Mouse (Mus musculus) hematopoietic stem cell, adult 5-6 weeks (primary cell): Measurements from ENCODE around the gene Edc3. TPM values are rescaled to one million over a fixed set of nuclear protein-coding genes. Genes with fewer than 3 reads are reported as not detected.
"Not testable (repeated sequence)": the region's sequence is repeated elsewhere in the genome, so short reads cannot be mapped to it uniquely, and the experiment has no call there.

Source experiments
- ATAC-seq, 2 experiments: fragments of 125-278 bp in 1 of 2; replicated peaks in 1 of 2; 2 replicates each; pipeline ENCODE4 v1.8.0; 2016 to 2017; ENCODE audit warnings: inconsistent platforms in 2 of 2, mild to moderate bottlenecking in 2 of 2, moderate number of reproducible peaks in 2 of 2, low read depth in 1 of 2, moderate TSS enrichment in 1 of 2; ENCODE audit not compliant: low FRiP score in 2 of 2, poor library complexity in 2 of 2, severe bottlenecking in 2 of 2, insufficient read depth in 1 of 2, low TSS enrichment in 1 of 2
- total RNA-seq: library from RNA; stranded (forward); fragments of 172-1452, 232-1000 nt; gene quantifications from 2 replicates; pipeline ENCODE4 v1.2.3, GENCODE M21; 2017

Edc3 gene
- total RNA-seq, 1 experiment from 2014 or later, result 5.4 TPM

DNA sequence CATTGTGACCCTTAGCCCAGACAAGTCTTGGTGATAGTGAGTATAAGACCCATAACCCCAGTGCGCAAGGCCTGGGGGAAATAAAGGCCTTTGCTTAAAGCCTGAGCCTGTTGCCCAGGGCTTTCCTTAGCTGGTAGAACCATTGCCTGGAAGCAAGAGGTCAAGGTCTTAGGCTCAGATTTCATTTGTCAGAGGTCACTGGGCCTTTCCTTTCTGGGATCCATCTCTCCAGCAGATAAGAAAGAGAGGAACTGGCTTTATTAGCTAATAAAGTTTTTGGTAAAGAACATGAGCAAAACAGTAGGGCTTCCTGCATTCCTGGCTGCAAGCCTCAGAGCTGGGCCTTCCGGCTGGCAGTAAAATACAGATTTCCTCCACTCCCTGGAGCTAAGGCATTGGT is 14.2 kb upstream of the Edc3 start:
- ATAC-seq, result no peak

DNA sequence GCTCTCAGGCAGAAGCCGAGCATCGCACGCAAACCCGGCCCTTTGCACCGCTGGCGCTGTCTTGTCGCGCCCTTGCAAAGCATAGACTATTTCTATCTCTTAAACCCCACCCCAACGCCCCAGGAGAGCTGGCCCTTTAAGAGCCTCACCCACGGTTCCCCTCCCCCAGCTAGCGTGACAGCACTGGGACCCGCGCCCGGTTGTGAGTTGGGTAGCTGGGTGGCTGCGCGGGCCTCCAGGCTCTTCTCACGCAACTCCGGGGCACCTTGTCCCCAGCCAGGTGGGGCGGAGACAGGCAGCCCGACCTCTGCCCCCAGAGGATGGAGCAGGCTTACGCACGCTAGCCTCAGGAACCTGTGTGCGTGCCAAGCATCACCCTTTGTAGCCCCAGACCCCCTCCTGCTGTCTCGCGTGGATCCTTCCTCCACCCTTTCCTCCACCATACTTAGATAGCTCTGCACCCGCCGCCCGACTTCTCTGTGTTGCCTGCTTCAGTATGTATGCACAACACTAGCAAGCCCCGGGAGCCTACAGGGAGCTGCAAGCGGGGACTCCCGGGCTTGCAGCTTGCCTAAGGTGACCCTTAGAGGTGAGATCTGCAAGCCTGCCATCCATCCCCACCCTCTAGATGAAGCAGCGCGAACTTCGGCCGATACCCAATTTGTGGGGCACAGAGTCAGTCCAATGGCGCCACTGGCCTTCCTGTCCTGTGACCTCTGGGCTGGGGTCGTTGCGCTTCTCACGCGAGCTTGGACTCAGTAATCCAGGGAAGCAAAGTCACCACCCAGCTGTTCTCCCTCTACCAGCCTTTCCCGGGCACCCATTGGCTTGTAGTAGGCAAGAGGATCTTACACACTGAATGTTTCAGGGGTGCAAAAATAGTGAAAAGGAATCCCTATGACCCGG is 11.7 kb upstream of the Edc3 start:
- ATAC-seq, result peak; percentile 49 to 54; a peak in 3 of 4 replicates

DNA sequence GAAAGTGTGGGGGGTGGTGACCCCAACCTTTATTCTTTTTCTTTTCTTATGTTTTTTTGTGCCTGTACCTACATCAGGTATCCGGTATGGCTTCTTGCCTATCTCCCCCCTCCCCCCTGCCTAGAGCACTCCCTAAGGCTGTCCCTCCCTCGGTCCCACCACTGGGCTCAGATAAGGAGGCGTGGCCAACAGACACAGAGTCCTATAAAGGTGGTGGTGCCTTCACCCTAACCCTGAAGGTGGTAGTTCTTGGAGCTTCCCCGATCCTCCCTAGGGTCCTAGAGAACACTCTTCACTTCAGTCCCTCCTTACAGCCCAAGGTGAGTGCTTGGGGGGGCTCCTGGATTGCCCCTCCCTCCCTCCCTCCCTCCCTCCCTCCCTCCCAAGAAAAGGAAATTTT is 11.0 kb upstream of the Edc3 start:
- no peak for ATAC-seq

DNA sequence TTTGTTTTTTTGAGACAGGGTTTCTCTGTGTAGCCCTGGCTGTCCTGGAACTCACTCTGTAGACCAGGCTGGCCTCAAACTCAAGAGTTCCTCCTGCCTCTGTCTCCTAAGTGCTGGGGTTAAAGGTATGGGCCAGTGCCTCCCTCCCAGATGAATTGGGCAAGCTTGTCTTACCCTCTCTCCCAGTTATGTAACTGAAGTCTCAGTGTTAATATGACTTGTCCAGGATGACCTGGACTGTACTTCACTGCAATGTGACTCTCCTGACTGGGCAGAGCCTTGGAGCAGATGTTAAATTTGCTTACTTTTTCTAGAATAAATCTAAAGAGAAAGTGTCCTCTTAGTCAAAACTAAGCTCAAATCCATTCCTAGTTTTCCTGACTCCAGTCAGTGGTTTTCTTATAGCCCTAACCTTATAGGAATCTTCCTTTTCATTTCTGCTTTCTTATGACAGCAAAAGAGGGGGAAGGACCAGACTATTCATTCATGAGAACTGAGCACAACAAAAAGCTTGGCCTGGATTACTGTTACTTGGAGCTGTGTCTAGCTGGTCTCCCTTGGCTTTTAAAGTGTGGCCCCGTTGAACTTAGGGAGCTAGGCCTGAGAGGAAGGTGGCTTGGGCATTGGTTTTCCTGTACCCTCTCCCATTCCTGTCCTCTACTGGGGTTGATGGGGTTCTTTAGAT is 9.7 kb upstream of the Edc3 start:
- no peak for ATAC-seq

GRCm38 (mm10) chr9:57706496-57706895 is 1.8 kb upstream of the Edc3 start:
- no peak for ATAC-seq

DNA sequence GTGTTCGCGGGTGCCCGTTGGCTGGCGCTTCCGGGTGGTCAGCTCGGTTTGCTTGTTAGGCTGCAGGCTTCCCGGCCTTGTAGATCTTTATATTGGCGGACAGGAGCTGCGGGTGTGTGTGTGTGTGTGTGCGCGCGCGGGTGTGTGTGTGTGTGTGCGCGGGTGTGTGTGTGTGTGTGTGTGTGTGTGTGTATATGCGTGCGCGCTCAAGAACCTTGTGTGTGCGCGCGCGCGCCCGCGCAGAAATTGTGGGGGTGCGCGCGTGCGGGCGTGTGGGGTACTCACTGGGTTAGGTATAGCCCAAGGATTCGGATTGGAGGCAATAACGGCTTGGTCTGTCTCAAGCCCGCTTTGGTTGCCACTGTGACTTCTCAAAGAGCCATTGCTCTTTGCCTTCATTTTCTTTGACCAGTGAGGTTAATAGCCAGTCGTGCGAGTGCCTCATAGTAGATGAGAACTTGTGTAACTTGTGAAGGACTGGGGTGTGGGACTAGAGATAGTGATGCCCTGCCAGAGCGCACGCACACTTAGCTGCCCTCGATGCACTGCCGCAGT is 457 bp downstream of the Edc3 start:
- ATAC-seq, result peak in 1 of 2 experiments; percentile 13; a peak in 1 of 4 replicates

- not testable (repeated sequence) for ATAC-seq
These were observed 1.9 kb downstream of the Edc3 start for GRCm38 (mm10) chr9:57710214-57710613.

DNA sequence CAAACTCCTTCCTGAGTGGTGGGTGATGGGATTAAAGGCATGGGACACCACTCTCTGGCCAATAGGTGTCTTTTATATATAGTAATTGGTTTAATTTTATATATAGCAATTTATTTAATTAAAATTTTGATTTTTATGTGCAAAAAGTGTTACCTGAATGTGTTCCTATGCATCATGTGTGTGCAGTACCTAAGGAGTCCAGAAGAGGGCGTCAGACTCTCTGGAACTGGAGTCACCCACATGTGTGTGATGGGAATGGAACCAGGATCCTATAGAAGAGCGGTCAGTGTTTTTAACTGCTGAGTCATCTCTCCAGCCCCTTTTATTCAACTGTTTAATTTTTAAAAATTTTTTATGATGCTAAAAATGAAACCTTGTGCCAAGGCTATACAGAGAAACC is 3.9 kb downstream of the Edc3 start:
- no peak for ATAC-seq

DNA sequence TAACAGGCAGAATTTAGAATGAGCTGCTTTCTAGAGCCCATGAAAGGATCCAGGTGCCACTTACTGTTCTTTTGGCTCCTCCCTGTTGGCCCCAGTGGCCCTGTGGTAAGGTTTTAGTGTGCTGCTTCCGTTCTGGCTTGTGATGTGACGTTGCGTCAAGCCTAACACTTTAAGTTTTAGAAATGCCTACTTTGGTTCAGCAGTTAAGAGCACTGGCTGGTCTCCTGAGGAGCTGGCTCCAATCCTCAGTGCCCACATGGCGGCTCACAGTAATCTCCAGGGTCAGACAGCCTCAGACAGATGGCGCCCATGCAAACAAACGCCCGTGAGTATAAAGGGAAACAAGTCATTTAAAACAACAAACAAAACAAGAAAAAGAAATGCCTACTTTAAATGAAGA is 10.1 kb downstream of the Edc3 start:
- ATAC-seq, result peak in 1 of 2 experiments; percentile 63; a peak in 1 of 4 replicates

- no peak for ATAC-seq
These were observed 12.4 kb downstream of the Edc3 start for GRCm38 (mm10) chr9:57720736-57721135.

DNA sequence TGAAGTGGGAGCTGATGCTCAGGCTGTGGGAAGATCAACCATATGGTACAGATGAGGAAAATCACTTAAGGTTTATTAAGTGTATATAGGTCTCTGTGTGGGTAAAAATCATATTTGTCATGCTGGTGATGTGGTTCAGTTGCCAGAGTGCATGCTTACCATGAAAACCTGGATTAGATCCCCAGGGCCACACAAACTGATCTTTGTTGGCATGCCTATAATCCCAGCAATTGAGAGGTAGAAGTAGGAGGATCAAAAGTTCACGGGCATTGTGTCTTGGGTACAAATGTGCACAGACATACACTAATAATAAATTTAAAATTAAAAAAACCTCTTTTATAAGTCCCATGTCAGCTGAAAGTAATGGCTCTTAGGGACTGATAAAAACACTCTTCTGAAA is 14.0 kb downstream of the Edc3 start:
- ATAC-seq, result no peak

- peak; percentile 77 to 82 for ATAC-seq
These were observed 15.0 kb downstream of the Edc3 start for GRCm38 (mm10) chr9:57723315-57723715.

- ATAC-seq, result no peak
These were observed 15.5 kb downstream of the Edc3 start for GRCm38 (mm10) chr9:57723796-57724195.

- no peak for ATAC-seq
These were observed 16.4 kb downstream of the Edc3 start for GRCm38 (mm10) chr9:57724701-57725100.

- ATAC-seq, result no peak
These were observed 20.0 kb downstream of the Edc3 start for GRCm38 (mm10) chr9:57728312-57728711.

- ATAC-seq, result no peak
These were observed 25.3 kb downstream of the Edc3 start for GRCm38 (mm10) chr9:57733606-57734005.

GRCm38 (mm10) chr9:57739863-57740262 is 31.5 kb downstream of the Edc3 start:
- ATAC-seq, result no peak

DNA sequence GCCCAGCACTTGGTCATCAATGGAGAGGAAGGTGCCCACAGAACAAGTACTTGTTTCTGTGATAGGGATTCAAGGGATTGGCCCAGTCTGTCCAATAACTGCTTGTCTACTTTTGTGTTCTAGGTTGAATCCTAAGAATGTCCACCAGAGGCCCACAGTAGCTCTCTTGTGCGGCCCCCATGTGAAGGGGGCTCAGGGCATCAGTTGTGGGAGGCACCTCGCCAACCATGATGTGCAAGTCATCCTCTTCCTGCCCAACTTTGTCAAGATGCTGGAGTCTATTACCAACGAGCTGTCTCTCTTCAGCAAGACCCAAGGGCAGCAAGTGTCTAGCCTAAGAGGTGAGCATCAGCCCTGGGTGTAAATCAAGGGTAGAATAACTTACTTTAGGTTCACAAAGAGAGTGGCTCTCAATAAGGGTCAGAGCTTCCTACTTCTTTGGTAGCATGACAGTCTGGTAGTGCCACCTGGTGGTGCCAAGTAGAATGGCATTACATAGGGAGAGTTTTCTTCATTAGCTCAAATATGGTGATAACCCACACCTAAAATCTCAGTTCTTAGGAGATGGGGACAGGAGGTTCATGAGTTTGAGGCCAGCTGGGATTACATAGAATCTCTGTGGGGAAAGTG is 36.2 kb downstream of the Edc3 start:
- peak; percentile 59 to 65 for ATAC-seq
